Mouse (Mus musculus): ENCODE results near the gene Angptl4.

GRCm38 (mm10) chr17:33752297-33752696 is 29.3 kb downstream of the Angptl4 start:
- TF ChIP-seq CTCF (IDR thresholded peaks at IDR 0.05; ENCODE audit: extremely low read depth, insufficient read depth, low read length): no peak
- no peak for TF ChIP-seq POLR2A (IDR thresholded peaks at IDR 0.05; ENCODE audit: extremely low read depth, insufficient read depth, low read length)
